Mouse (Mus musculus) thymus, adult 2 months (tissue): Measurements from ENCODE around the gene Ccdc86. TPM values are rescaled to one million over a fixed set of nuclear protein-coding genes. Genes with fewer than 3 reads are reported as not detected.
A peak's percentile ranks its signal among the peaks of the same experiment; 100 is the strongest.

Experiments
- DNase-seq: peaks from one replicate; pipeline ENCODE4 v3.0.0; 2021
- H3K27ac ChIP-seq: fragments of 200-500 bp; 2 replicates; pipeline ENCODE4 v1.5.1; 2012; ENCODE audit warnings: low read length, control low read depth; ENCODE audit not compliant: control insufficient read depth, insufficient read depth
- H3K27me3 ChIP-seq: fragments of 200-500 bp; 2 replicates; pipeline ENCODE4 v1.6.1; 2012; ENCODE audit warnings: mild to moderate bottlenecking, low read length, moderate library complexity, mixed read lengths; ENCODE audit not compliant: control insufficient read depth, insufficient read depth
- H3K36me3 ChIP-seq: fragments of 200-500 bp; 2 replicates; pipeline ENCODE4 v1.6.1; 2012; ENCODE audit warnings: mild to moderate bottlenecking, low read length, moderate library complexity; ENCODE audit not compliant: control insufficient read depth, insufficient read depth
- H3K4me1 ChIP-seq: fragments of 200-500 bp; replicated peaks from 2 replicates; pipeline ENCODE4 v1.6.1; 2012; ENCODE audit warnings: low read length; ENCODE audit not compliant: control insufficient read depth, insufficient read depth
- H3K4me3 ChIP-seq: fragments of 200-500 bp; 2 replicates; pipeline ENCODE4 v1.5.1; 2012; ENCODE audit warnings: mild to moderate bottlenecking, low read length, control low read depth, moderate library complexity; ENCODE audit not compliant: control insufficient read depth, insufficient read depth
- CTCF ChIP-seq: fragments of 200-500 bp; IDR thresholded peaks from 2 replicates; pipeline ENCODE4 v1.5.1; 2012; ENCODE audit warnings: mild to moderate bottlenecking, control low read depth, low read length, moderate library complexity, borderline replicate concordance; ENCODE audit not compliant: control insufficient read depth, poor library complexity, insufficient read depth; ENCODE audit errors: extremely low read depth
- POLR2A ChIP-seq: fragments of 200-500 bp; IDR thresholded peaks from 2 replicates; pipeline ENCODE4 v1.6.1; 2012; ENCODE audit warnings: mild to moderate bottlenecking, low read length, control low read depth, moderate library complexity; ENCODE audit not compliant: control insufficient read depth, poor library complexity, insufficient read depth; ENCODE audit errors: extremely low read depth
- WGBS: fragments of 180-500 bp; shearing (Covaris S2); methylation state at CpG from one replicate; pipeline ENCODE4 v1.1.7; 2018; 5-methylcytosine and 5-hydroxymethylcytosine counted together
- polyA plus RNA-seq: library from polyadenylated mRNA; depleted of rRNA; stranded (reverse); fragments of >200 nt; gene quantifications from 2 replicates; pipeline ENCODE4 v1.2.3, GENCODE M21; 2012

Gene Ccdc86
- polyA plus RNA-seq, 1 experiment: 5.8 TPM

GRCm38 (mm10) chr19:10983146-10983545, 34.1 kb upstream of the Ccdc86 start:
- no peaks in the 10 kb centered on the region for H3K36me3 ChIP-seq
- peak; percentile 43 for DNase-seq
- no peak overlapping the region for H3K27ac ChIP-seq
- H3K4me1 ChIP-seq: peaks cover 9% of the 10 kb centered on the region
- 49% methylated on average over 14 of the region's 14 CpGs for WGBS
- no peak overlapping the region for H3K4me3 ChIP-seq
- TF ChIP-seq CTCF: 0 out of 2 replicates have a peak, but pooled peaks have one; percentile 47
- TF ChIP-seq POLR2A: no peak
- no peaks in the 10 kb centered on the region for H3K27me3 ChIP-seq

GRCm38 (mm10) chr19:10980210-10980609, 31.1 kb upstream of the Ccdc86 start:
- WGBS: 40% methylated on average over 5 of the region's 5 CpGs
- no peak for TF ChIP-seq POLR2A
- Histone ChIP-seq H3K36me3 (no peaks in the 10 kb centered on the region), H3K4me1 (peaks cover 9% of the 10 kb centered on the region), H3K4me3 (peak overlapping the region; percentile 54), H3K27me3 (no peaks in the 10 kb centered on the region), H3K27ac (no peak overlapping the region)
- no peak for DNase-seq

- Histone ChIP-seq H3K27me3 (no peaks in the 10 kb centered on the region), H3K4me3 (peak overlapping the region; percentile 54), H3K36me3 (no peaks in the 10 kb centered on the region), H3K27ac (no peak overlapping the region), H3K4me1 (peaks cover 9% of the 10 kb centered on the region)
- 3% methylated on average over 18 of the region's 18 CpGs for WGBS
- TF ChIP-seq CTCF (peak; percentile 95; the same call in 1 of the 2 replicates), POLR2A (no peak)
- peak; percentile 94 for DNase-seq
These were observed 30.4 kb upstream of the Ccdc86 start for GRCm38 (mm10) chr19:10979184-10980168.

GRCm38 (mm10) chr19:10976318-10976717, 27.3 kb upstream of the Ccdc86 start:
- no peaks in the 10 kb centered on the region for H3K27me3 ChIP-seq
- H3K27ac ChIP-seq: no peak overlapping the region
- 58% methylated on average over 4 of the region's 4 CpGs for WGBS
- no peaks in the 10 kb centered on the region for H3K36me3 ChIP-seq
- peaks cover 9% of the 10 kb centered on the region for H3K4me1 ChIP-seq
- no peak overlapping the region for H3K4me3 ChIP-seq
- DNase-seq: no peak
- no peak for TF ChIP-seq CTCF
- TF ChIP-seq POLR2A: no peak

- no peaks in the 10 kb centered on the region for H3K27me3 ChIP-seq
- H3K4me3 ChIP-seq: no peak overlapping the region
- TF ChIP-seq CTCF (no peak), POLR2A (no peak)
- 74% methylated on average over 2 of the region's 2 CpGs for WGBS
- no peaks in the 10 kb centered on the region for H3K36me3 ChIP-seq
- H3K27ac ChIP-seq: no peak overlapping the region
- no peak for DNase-seq
- peaks cover 7% of the 10 kb centered on the region for H3K4me1 ChIP-seq
These were observed 26.1 kb upstream of the Ccdc86 start for GRCm38 (mm10) chr19:10975187-10975586.

GRCm38 (mm10) chr19:10974238-10974865, 25.3 kb upstream of the Ccdc86 start, which contains the start of gene Ms4a10:
Ms4a10 (minus strand) TSS chr19:10974670.
- Histone ChIP-seq H3K27ac (no peak within 1 kb of the TSS), H3K27me3 (no peaks in the 10 kb centered on the region), H3K36me3 (no peaks in the 10 kb centered on the region), H3K4me3 (no peak within 1 kb of the TSS), H3K4me1 (no peaks in the 10 kb centered on the region)
- TF ChIP-seq CTCF (no peak), POLR2A (no peak)
- no peak for DNase-seq
- WGBS: 84% methylated on average over 4 of the region's 4 CpGs
